Mouse (Mus musculus): ENCODE data around the gene Cd164l2. TPM values are rescaled to one million over a fixed set of nuclear protein-coding genes. Genes with fewer than 3 reads are reported as not detected.
A peak's percentile ranks its signal among the peaks of the same experiment; 100 is the strongest.

Cd164l2 gene
- polyA plus RNA-seq, 2 experiments from 2014 or later: not detected

GRCm38 (mm10) chr4:133257798-133258408, 46.0 kb downstream of the Cd164l2 start:
- ATAC-seq: no peak

GRCm38 (mm10) chr4:133261641-133262374, 49.9 kb downstream of the Cd164l2 start:
- ATAC-seq: peak; percentile 71

GRCm38 (mm10) chr4:133262375-133262765, 50.4 kb downstream of the Cd164l2 start:
- ATAC-seq: no peak

- peak; percentile 58 for ATAC-seq
Measured at GRCm38 (mm10) chr4:133262882-133263281, 51.0 kb downstream of the Cd164l2 start, which contains the start of gene Sytl1. Gene Sytl1, minus strand, starts transcription at chr4:133263113.

GRCm38 (mm10) chr4:133263756-133264155, 51.8 kb downstream of the Cd164l2 start:
- no peak for ATAC-seq

GRCm38 (mm10) chr4:133264559-133264958, 52.6 kb downstream of the Cd164l2 start:
- ATAC-seq: no peak

GRCm38 (mm10) chr4:133265297-133265696, 53.4 kb downstream of the Cd164l2 start:
- no peak for ATAC-seq

GRCm38 (mm10) chr4:133265759-133266158, 53.8 kb downstream of the Cd164l2 start:
- no peak for ATAC-seq

- ATAC-seq: no peak
Measured at GRCm38 (mm10) chr4:133266248-133266880, 54.4 kb downstream of the Cd164l2 start.

GRCm38 (mm10) chr4:133268931-133269330, 57.0 kb downstream of the Cd164l2 start:
- no peak for ATAC-seq

- no peak for ATAC-seq
Measured at GRCm38 (mm10) chr4:133269596-133269995, 57.7 kb downstream of the Cd164l2 start.

GRCm38 (mm10) chr4:133270929-133271328, 59.0 kb downstream of the Cd164l2 start:
- no peak for ATAC-seq

Other genes starting within 250 kb of the Cd164l2 start
- 1 to 10 TPM; 4.2 TPM for gene Fgr, start 238.0 kb upstream of the Cd164l2 start, polyA plus RNA-seq (2017; shearing (Covaris generic))
- 1 to 10 TPM; 2.1 TPM for gene Ahdc1, start 200.9 kb upstream of the Cd164l2 start, polyA plus RNA-seq (2017; shearing (Covaris generic))
- gene Wasf2, start 81.6 kb upstream of the Cd164l2 start, polyA plus RNA-seq (2017; shearing (Covaris generic)): 100 to 1,000 TPM in 1 of 2 experiments, 10 to 100 TPM in 1; 83.0 to 104 TPM
- gene Gpr3, start 405 bp downstream of the Cd164l2 start, polyA plus RNA-seq (2017; shearing (Covaris generic)): not detected
- under 1 TPM in 1 of 2 experiments, not detected in 1; 0.42 TPM for gene Map3k6, start 28.7 kb downstream of the Cd164l2 start, polyA plus RNA-seq (2017; shearing (Covaris generic))
- 10 to 100 TPM; 29.6 to 45.6 TPM for gene Sytl1, start 51.0 kb downstream of the Cd164l2 start, polyA plus RNA-seq (2017; shearing (Covaris generic))
- 10 to 100 TPM; 72.4 to 77.5 TPM for gene Tmem222, start 65.7 kb downstream of the Cd164l2 start, polyA plus RNA-seq (2017; shearing (Covaris generic))
- gene Wdtc1, start 141.3 kb downstream of the Cd164l2 start, polyA plus RNA-seq (2017; shearing (Covaris generic)): 1 to 10 TPM; 5.5 to 8.9 TPM
- gene Slc9a1, start 157.6 kb downstream of the Cd164l2 start, polyA plus RNA-seq (2017; shearing (Covaris generic)): 10 to 100 TPM; 10.4 to 11.3 TPM

All from activated CD4-positive, CD25-positive, alpha-beta regulatory T cell, adult 4 months (primary cell).